Mouse (Mus musculus): Measurements from ENCODE around the gene Gpt2. TPM values are rescaled to one million over a fixed set of nuclear protein-coding genes. Genes with fewer than 3 reads are reported as not detected.

Gene Gpt2
- total RNA-seq, 2 experiments from 2014 or later: 70.9 to 88.3 TPM

GRCm38 (mm10) chr8:85515391-85515790 is 23.0 kb downstream of the Gpt2 start:
- no peak for TF ChIP-seq CTCF (conservative IDR thresholded peaks at IDR 0.05)
- Histone ChIP-seq H3K4me3 (no peak overlapping the region), H3K27ac (peak overlapping the region; percentile 76)
- peak; percentile 66 to 79 for DNase-seq (ENCODE audit: low spot score in 2 of 2)

- Histone ChIP-seq H3K4me3 (no peak overlapping the region), H3K27ac (peak overlapping the region; percentile 67)
- DNase-seq (ENCODE audit: low spot score in 2 of 2): peak; percentile 48 to 51
- TF ChIP-seq CTCF (conservative IDR thresholded peaks at IDR 0.05): no peak
These were observed 25.0 kb downstream of the Gpt2 start for GRCm38 (mm10) chr8:85517336-85517735.

- H3K27ac ChIP-seq: peak overlapping the region; percentile 67
- TF ChIP-seq CTCF (conservative IDR thresholded peaks at IDR 0.05): no peak
- no peak for DNase-seq (ENCODE audit: low spot score in 2 of 2)
- no peak overlapping the region for H3K4me3 ChIP-seq
These were observed 25.6 kb downstream of the Gpt2 start for GRCm38 (mm10) chr8:85517956-85518355.

- Histone ChIP-seq H3K27ac (no peak overlapping the region), H3K4me3 (no peak overlapping the region)
- no peak for TF ChIP-seq CTCF (conservative IDR thresholded peaks at IDR 0.05)
- no peak for DNase-seq (ENCODE audit: low spot score in 2 of 2)
These were observed 28.2 kb downstream of the Gpt2 start for GRCm38 (mm10) chr8:85520586-85520985.

- H3K4me3 ChIP-seq: no peak overlapping the region
- no peak overlapping the region for H3K27ac ChIP-seq
- no peak for TF ChIP-seq CTCF (conservative IDR thresholded peaks at IDR 0.05)
- DNase-seq (ENCODE audit: low spot score in 2 of 2): no peak
These were observed 29.0 kb downstream of the Gpt2 start for GRCm38 (mm10) chr8:85521332-85521731.

- Histone ChIP-seq H3K4me3 (no peak overlapping the region), H3K27ac (peak overlapping the region; percentile 48)
- no peak for DNase-seq (ENCODE audit: low spot score in 2 of 2)
- TF ChIP-seq CTCF (conservative IDR thresholded peaks at IDR 0.05): no peak
These were observed 31.7 kb downstream of the Gpt2 start for GRCm38 (mm10) chr8:85524086-85524485.

GRCm38 (mm10) chr8:85526105-85526504 is 33.7 kb downstream of the Gpt2 start:
- Histone ChIP-seq H3K27ac (no peak overlapping the region), H3K4me3 (no peak overlapping the region)
- TF ChIP-seq CTCF (conservative IDR thresholded peaks at IDR 0.05): peak; percentile 94
- peak; percentile 69 to 70 for DNase-seq (ENCODE audit: low spot score in 2 of 2)

- no peak for TF ChIP-seq CTCF (conservative IDR thresholded peaks at IDR 0.05)
- no peak overlapping the region for H3K4me3 ChIP-seq
- DNase-seq (ENCODE audit: low spot score in 2 of 2): no peak
- no peak overlapping the region for H3K27ac ChIP-seq
These were observed 36.6 kb downstream of the Gpt2 start for GRCm38 (mm10) chr8:85528959-85529358.

- H3K4me3 ChIP-seq: no peak overlapping the region
- TF ChIP-seq CTCF (conservative IDR thresholded peaks at IDR 0.05): no peak
- H3K27ac ChIP-seq: no peak overlapping the region
- no peak for DNase-seq (ENCODE audit: low spot score in 2 of 2)
These were observed 38.3 kb downstream of the Gpt2 start for GRCm38 (mm10) chr8:85530717-85531116.

GRCm38 (mm10) chr8:85531471-85531870 is 39.1 kb downstream of the Gpt2 start:
- DNase-seq (ENCODE audit: low spot score in 2 of 2): no peak
- H3K4me3 ChIP-seq: no peak overlapping the region
- H3K27ac ChIP-seq: no peak overlapping the region
- no peak for TF ChIP-seq CTCF (conservative IDR thresholded peaks at IDR 0.05)

GRCm38 (mm10) chr8:85532843-85533242 is 40.5 kb downstream of the Gpt2 start:
- TF ChIP-seq CTCF (conservative IDR thresholded peaks at IDR 0.05): no peak
- Histone ChIP-seq H3K27ac (no peak overlapping the region), H3K4me3 (no peak overlapping the region)
- DNase-seq (ENCODE audit: low spot score in 2 of 2): no peak

GRCm38 (mm10) chr8:85533434-85533833 is 41.1 kb downstream of the Gpt2 start:
- Histone ChIP-seq H3K4me3 (no peak overlapping the region), H3K27ac (no peak overlapping the region)
- TF ChIP-seq CTCF (conservative IDR thresholded peaks at IDR 0.05): no peak
- DNase-seq (ENCODE audit: low spot score in 2 of 2): no peak

- Histone ChIP-seq H3K27ac (no peak overlapping the region; the same call in 1 of the 2 replicates), H3K4me3 (no peak overlapping the region)
- TF ChIP-seq CTCF (conservative IDR thresholded peaks at IDR 0.05): no peak
- DNase-seq (ENCODE audit: low spot score in 2 of 2): no peak
These were observed 41.8 kb downstream of the Gpt2 start for GRCm38 (mm10) chr8:85534163-85534562.

GRCm38 (mm10) chr8:85536332-85536731 is 44.0 kb downstream of the Gpt2 start:
- no peak for DNase-seq (ENCODE audit: low spot score in 2 of 2)
- H3K27ac ChIP-seq: no peak overlapping the region
- TF ChIP-seq CTCF (conservative IDR thresholded peaks at IDR 0.05): no peak
- no peak overlapping the region for H3K4me3 ChIP-seq

GRCm38 (mm10) chr8:85551934-85552333 is 59.6 kb downstream of the Gpt2 start:
- no peak for DNase-seq (ENCODE audit: low spot score in 2 of 2)
- Histone ChIP-seq H3K4me3 (no peak overlapping the region; the same call in 1 of the 2 replicates), H3K27ac (no peak overlapping the region)
- TF ChIP-seq CTCF (conservative IDR thresholded peaks at IDR 0.05): 0 out of 2 replicates have a peak, but pooled peaks have one; percentile 15
